Mouse (Mus musculus) lung, adult 2 months (tissue): ENCODE measurements around the gene Onecut3.

ENCODE experiments used
- CTCF ChIP-seq: fragments of 200-500 bp; IDR thresholded peaks from 2 replicates; pipeline ENCODE4 v1.5.1; 2011; ENCODE audit warnings: mild to moderate bottlenecking, low read length, control low read depth; ENCODE audit not compliant: insufficient read depth
- POLR2A ChIP-seq: fragments of 200-500 bp; IDR thresholded peaks from 2 replicates; pipeline ENCODE4 v1.6.1; 2011; ENCODE audit warnings: low read depth, mild to moderate bottlenecking, control low read depth, low read length, borderline replicate concordance; ENCODE audit errors: extremely low read depth

GRCm38 (mm10) chr10:80538180-80538579 is 43.5 kb downstream of the Onecut3 start:
- TF ChIP-seq CTCF (no peak), POLR2A (no peak)
